Mouse (Mus musculus): Measurements from ENCODE around the gene Rbm20.

The Rbm20 gene

DNA sequence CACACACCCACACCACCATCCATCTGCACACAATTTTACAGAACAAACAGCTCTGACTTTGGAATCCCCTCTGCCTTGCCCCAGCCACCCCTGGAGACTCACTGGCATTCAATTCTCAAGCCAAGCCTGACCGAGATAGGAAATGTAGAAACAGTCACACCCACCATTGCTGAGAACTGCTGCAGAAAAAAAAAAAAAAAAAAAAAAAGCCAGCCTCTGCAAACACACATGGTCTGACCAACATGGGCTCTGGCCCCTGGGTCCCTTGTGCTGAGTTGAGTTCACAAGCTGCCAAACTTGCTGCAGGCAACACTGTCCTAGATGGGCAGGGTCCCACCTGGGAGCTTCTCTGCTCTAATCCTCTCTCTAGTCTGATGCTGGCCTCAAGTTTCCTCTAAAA, 200.7 kb downstream of the Rbm20 start:
- DNase-seq (ENCODE audit: low spot score in 2 of 2) = no peak

DNA sequence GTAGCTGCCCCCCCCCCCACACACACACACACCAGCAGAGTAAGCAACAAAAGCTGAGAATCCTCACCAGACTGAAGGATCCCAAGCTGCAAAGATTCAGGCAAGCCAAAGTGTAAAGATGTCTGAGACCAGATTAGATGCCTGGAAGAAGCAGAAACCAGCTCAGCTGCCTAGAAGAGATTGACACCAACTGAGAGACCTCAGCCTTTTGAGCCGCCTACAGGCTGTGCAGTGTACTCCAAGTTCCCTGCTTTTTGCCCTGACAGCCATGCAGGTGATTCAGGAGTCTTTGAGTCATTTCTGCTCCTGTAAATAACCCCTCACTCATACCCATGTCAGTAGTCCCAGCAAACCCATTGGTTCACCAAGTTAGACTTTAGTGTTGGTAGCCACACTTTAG, 203.4 kb downstream of the Rbm20 start:
- no peak for DNase-seq (ENCODE audit: low spot score in 2 of 2)

DNA sequence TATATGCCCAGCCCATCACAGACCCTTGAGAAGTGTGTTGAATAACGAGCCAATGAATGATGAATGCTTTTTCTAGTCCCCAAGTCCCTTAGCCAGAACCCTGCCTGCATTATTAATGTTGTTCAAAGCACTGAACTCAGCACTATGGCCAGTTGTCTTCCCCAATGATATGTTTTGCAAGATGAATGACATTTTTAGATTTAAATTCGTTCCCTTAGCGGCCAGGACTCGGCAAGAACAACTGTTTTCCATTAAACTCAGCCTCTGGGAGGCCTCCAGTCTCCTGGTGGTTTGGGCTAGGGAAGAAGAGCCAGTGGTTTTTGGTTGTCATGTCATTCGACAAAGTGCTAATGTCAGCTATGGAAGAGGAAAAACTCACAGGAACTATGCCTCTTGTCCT, 204.7 kb downstream of the Rbm20 start:
- no peak for DNase-seq (ENCODE audit: low spot score in 2 of 2)

DNA sequence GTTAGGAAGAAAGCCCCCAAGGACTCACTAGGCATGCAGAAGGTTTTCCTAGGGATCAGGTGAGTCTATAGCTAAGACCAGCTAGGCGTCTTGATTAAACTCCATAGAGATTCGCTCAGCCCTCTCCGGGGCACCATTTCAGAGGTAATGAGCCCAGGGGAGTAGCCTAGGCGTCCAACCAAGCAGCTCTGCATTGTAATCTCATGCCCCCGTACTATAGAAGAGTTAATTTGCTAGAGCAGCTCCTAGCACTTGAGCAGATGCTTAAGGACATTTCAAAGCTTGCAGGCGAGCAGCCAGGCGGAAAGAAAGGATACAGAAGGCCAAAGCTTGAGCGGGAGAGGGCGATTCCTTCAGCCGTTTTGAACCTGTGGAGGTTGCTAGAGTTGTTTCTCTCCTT, 208.3 kb downstream of the Rbm20 start:
- no peak for DNase-seq (ENCODE audit: low spot score in 2 of 2)

DNA sequence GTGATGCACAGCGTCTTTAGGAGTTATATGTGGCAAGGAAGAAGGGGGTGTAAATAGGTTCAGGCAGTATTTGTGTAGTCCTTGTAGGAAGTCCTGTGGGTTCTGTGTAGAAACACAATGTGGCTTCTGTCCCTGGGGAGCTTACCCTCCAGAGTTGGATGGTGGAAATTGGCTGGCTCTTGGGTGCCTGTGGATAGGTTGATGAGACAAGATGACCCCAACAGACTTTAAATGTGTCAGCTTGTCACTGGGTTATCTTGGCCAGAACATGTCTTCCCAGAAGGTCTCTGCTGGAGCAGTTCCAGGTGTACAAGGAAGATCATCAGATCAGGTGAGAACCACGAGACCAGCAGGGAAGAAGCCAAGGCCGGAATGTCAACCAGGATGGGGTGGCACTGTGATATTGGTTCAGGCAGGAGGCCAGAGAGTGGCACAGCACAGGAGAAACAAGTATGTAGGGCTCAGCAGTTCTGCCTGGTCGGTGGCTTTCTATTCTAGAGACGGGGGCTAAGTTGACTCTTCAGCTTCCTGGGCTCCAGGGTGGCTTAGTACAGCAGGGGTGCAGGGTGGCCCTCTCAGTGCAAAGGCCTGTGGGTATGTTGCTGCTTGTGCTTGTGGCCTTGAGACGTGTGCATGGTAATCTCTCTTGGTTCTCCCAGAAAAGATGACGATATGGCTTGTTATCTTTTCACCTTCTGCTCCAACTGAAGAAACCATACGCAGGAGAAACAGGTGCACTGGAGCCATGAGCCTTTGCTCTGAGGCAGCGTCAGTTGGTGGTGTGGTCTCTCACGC, 209.7 kb downstream of the Rbm20 start:
- peak in 1 of 2 experiments; percentile 31 for DNase-seq (ENCODE audit: low spot score in 2 of 2)

DNA sequence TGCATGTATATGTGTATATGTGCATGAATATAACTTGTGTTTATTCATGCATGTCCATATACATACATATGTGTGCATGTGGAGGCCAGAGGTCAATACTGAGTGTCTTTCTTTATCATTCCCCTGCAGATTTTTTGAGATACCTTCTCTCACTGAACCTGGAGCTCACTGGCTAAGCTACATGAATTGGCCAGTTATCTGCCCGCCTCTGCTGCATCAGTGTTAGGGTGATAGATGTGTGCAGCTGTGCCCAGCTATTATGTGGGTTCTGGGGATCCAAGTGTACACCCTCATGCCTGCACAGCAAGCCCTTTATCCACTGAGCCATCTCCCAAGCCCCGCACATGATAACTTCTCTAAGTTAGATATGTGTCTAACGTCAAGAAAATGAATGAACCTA, 210.7 kb downstream of the Rbm20 start:
- no peak for DNase-seq (ENCODE audit: low spot score in 2 of 2)

DNA sequence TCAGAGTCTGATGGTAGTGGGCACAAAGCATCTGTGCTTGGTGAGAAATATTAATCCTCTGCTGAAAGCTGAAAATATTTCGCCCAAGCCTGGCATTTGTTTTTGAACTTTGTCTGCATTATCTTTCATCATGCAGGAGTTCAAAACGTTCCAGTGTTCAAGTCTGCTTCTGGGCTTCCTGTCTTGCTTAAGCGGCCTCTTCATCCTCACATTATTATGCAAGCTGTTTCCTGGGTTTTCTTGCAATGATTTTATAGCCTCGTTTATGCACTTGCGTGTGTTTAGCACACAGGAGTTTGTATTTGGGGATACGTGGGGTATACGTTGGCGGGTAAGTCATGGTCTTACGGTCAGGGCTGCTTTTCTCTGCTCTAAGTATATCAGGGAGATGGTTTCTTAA, 211.2 kb downstream of the Rbm20 start:
- peak in 1 of 2 experiments; percentile 13 for DNase-seq (ENCODE audit: low spot score in 2 of 2)

DNA sequence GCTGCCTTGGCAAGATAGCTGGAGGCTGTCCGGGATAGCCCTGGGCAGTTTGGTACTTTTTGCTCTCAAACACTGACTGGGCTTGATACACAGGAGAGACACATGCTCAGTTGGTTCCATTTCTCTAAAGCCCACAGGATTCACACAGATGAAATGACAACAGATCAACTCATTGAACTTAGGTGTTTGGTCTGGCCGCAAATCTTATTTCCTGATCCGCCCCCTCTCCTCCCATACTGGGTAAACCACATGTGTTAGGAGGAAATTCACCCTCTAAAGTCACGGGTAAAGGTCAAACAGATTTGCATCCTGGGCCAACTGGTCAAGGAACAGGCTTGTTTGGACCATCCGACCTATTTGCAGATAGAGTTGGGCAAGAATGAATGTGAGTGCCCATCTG, 212.4 kb downstream of the Rbm20 start:
- DNase-seq (ENCODE audit: low spot score in 2 of 2) = peak in 1 of 2 experiments; percentile 20

DNA sequence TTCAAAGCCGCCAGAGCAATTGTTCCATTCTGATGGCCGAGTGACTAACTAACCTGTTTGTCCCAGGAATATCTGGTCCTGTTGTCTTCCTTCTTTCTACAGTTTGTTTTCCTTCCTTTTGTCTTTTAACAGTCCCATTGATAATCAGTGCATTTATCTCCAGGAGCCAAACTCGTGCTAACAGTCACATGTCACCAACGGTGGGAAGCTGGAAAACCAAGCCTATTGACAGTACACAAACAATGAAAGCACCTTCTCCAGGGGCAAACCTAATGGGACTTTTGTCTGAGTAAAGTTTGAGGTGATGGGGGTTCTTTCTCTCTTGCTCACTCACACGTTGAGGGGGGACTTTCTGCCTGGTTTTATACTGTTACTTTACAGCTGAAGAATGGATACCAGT, 213.2 kb downstream of the Rbm20 start:
- DNase-seq (ENCODE audit: low spot score in 2 of 2) = no peak

DNA sequence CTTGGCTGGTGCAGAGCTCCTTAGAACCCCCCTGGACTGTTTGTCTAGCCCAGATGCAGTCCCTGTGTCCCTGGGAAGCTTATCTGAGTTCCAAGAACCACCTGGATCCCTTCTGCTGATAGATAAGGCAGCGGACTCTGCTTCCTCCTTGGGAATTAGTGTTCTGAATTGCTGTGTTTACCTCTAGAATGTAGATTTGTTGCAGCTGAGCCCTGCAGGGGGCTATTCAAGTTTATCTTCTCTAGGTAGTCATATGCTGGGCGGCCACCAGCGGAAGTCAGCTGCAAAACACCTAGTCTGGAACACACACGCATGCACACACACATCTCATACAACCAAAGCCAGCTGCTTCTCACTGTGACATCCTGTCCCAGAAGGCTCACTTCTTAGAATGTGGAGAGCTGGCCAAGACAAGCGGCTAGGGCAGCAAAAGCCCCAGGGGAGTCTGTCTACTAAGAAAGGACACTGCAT, 213.7 kb downstream of the Rbm20 start:
- DNase-seq (ENCODE audit: low spot score in 2 of 2) = peak; percentile 51 to 74

DNA sequence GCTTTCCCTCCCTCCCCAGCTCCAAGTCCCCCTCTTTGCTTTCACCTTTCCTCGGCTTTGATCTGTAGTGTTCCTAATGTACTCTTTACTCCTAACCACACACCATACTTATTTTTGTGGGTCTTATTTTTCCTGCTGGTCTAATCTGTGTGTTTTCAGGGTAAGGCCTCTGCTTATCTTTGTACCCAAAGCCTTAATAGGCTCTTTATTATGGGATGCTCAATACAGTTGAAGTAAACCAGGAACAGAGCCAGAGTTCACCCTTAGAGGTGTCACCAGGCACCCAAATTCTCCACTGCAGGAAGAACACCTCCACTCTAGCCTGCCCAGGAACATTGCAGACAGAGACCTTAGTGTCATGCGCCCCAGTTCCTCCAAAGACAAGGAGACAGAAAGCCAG, 214.5 kb downstream of the Rbm20 start:
- DNase-seq (ENCODE audit: low spot score in 2 of 2) = peak in 1 of 2 experiments; percentile 39

DNA sequence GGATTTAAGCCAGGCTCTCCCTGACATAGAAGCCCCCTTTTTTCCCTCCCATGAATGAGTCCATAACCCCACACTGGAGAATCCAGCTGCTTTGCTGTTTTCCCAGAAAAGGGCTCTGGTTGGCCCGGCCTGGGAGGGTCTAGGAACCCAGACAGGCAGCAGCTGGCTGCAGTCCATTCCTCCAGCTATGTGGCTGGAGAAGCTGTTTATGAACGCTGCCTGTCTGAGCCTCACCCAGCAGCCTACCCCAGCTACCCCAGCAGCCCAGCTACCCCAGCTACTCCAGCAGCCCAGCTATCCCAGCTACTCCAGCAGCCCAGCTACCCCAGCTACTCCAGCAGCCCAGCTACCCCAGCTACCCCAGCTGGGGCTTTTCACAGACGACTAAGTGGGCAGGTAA, 215.0 kb downstream of the Rbm20 start, which contains the start of gene Pdcd4:
Gene Pdcd4 (plus strand): TSS at position 171 of the 400 bp plus-strand sequence.
- peak; percentile 37 for DNase-seq (ENCODE audit: low spot score in 2 of 2)

DNA sequence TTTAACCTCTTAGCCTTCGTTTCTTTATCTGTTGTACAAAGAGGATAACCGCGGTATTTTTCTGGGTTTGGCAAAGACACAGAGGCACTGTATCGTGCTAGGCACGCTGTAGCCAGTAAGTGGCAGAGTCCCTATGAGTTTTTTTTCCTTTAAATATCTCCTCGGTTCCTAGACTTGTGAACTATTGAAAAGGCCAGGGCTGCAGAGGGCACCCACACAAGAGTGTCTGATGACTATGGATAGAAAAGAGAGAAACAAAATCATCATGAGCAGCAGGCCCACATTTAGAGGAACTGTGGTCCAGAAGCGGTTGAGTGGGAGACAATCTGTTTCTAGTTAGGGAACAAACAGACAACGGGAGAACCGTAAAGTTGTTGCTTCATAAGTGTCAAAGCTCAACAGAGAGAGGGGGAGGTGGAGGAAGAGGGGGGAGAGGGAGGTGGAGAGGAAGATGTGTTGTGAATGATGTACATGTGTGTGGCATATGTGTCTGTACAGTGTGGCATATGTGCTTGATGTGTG, 215.8 kb downstream of the Rbm20 start:
- DNase-seq (ENCODE audit: low spot score in 2 of 2) = peak in 1 of 2 experiments; percentile 26

DNA sequence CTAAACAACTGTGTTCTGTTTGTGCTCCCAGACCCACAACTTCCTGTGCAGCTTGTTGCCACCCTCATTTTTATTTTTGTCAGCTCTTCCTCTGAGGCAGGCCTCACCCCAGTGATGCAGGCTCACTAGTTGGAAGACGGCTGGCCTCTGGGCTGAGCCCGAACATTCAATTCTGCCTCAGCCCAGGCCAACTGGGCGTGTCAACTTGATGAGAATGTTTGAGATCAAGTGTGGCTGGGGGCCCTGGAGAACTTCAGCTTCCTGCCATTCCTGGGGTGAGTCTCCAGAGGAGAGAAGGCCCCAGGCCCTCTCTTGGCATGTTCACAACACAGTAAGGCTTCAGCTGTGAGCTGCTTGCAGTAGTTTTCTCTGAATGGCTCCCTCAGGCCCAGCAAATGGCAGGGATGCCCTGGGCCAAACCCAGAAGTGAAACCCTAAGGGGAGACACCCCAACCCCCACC, 216.6 kb downstream of the Rbm20 start:
- peak; percentile 62 to 68 for DNase-seq (ENCODE audit: low spot score in 2 of 2)

DNA sequence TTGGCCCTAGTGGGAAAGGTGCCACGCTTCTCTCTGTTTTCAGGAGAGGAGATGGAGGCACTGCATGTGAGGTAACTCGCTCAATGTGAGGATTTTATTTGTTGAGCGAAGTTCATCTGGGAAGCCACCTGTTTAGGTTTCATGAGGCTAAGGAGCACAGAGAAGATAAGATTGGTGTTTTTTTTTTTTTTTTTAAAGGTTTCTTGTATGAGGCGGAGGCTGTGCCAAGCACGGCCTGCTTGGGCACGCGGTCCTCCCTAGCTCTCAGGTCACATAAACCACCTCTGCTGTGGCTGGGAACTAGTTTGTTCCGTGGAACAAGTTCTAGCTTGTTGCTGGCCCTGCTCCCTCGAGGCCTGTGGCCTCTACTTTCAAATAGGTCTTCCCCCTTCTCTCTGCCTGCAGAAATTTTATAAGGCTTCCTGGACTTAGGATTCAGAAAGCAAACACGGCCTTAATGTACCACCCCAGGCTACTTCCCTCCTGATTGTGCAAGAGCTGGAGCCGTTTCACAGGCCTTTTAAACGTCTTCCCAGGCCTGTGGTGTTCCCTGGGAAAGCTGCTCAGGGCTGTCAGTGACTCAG, 217.5 kb downstream of the Rbm20 start:
- no peak for DNase-seq (ENCODE audit: low spot score in 2 of 2)

DNA sequence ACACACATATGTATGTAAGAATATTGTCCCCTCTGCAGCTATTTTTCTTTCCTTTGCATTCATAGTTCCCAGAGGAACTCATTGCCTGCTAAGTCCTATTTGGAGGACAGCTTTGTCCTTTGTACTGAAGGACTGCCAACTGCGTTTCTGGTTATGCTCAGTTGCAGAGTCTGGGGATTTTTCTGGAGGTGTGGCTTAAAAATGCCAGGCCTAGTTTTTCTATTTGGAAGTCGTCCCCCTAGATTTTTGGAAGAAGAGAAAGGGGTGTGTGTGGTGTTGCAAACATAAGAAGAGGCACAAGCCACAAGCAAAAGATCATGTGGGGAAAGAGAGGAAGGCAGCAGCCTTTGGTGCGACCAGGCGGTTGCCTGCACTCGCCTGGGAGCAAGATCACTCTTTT, 220.9 kb downstream of the Rbm20 start:
- peak in 1 of 2 experiments; percentile 7 for DNase-seq (ENCODE audit: low spot score in 2 of 2)

DNA sequence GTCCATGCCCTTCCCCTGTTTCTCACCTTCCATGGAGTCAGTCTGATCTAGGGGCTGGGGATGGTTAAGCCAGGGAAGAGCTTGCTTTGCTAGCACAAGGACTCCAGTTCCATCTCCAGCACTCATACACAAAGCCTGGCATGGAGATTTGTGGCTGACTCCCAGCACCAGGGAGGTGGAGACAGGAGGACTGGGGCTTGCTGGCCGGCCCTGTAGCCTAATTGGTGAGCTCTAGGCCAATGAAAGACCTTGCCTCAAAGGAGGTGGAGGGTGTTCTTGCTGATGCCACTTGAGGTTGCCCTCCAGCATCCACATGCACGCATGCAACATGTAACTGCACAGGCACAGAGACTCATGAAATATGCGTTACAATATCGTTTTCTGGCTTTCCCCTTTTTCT, 221.4 kb downstream of the Rbm20 start:
- peak in 1 of 2 experiments; percentile 14 for DNase-seq (ENCODE audit: low spot score in 2 of 2)

DNA sequence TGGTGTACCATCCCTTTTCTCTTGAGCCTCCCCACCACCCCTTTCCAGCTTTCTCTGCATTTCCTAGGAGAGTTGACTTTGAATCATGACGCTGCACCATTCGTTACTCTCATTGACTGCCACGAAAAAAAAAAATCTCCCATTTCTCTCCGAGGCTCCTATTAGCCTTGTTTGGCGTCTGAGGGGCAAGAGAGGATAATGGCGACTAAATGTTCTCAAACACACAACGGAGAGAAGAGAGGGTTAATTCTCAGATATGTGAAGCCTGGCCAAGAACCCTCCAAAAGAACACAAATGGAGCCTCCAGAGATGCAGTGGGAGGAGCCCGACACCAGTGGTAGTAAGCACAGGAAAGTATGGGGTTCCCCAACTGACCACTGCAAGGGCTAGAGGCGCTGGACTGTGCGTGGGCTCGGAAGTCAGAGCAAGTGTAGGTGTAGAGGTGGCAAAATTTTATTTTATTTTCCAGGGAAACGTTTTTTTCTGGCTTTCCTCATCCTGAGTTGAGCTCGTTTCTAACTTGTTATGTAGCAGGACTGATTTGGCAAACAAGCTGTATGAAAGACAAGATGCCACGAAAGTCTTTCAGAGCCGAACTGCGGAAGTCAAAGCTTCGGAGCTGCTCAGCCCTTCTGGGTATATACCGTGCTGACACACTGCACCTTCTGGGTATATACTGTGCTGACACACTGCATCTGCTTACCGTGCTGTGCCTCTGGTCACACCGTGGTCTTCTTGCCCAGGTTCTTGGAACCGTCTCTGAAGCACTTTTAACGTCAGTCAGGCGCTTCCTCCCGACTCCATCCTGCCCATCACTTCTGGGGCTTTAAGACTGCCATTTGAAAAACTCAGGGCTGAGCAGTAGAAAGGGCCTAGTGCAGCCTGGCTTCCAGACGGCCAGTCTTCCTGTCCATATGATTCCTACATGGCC, 222.1 kb downstream of the Rbm20 start:
- DNase-seq (ENCODE audit: low spot score in 2 of 2) = peak in 1 of 2 experiments; percentile 12

DNA sequence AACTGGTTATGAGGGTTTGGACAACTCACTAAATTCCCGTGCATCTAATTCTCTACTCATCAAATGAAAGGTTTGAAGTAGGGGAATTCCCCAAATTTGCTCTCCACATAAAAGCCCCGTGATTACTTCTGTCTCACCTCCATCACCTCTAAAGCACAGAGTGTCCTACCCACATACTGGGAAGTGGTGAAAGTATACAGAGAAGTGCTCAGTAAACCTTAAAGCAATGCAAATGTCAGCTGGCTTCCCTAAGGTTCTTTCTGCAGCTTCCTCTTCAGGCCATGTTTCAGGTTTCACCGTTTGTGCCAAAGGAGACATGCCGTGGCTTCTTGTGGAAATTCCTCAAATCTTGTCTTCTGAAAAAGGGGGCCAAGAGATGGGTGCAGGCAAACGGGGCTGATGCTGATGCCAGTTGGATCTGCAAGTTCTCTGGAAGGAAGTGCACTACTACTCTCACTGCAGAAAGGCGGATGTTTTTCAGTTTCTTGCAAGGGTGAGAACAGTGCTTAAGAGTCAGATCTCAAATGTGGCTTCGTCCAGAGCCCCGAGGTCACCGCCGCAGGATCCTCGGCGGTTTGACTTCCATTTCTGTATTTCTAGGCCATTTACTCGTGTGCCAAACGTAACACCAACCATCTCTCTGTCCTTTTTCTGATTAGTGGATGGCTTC, 223.0 kb downstream of the Rbm20 start:
- peak; percentile 29 to 37 for DNase-seq (ENCODE audit: low spot score in 2 of 2)

DNA sequence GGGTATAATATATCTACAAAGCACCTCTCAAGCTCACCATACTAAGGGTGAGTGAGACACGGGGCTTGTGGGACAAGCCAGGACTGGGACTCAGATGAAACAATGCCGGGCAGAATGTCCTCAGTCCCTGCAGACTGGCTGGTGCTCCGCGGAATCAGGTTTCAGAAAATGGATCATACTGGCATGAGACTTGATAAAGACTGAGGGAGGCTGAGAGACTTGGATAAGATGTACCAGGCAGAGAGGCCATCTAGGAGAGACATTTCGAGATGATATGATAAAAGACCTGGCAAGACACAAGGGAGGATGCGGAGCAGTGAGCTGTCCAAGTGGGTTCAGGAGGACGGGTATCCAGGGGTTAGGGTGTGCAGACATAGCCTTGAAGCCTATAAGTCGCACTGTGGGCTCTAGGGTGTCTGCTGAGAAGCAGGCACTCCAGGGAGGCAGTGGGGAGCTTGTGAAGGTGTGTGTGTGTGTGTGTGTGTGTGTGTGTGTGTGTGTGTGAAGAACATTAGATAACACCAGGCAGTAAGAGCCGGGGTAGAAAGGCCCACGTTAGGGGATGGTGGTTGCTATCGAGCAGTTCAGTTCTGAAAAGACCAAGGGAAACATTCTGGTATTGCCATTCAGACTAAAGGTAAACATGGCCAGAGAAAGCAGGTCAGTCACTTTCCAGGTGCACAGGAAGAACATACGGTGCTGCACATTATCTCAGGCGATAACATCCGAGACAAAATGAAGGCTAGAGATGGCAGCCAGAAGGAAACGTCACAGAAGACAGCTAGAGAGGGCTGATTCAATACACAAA, 225.0 kb downstream of the Rbm20 start:
- DNase-seq (ENCODE audit: low spot score in 2 of 2) = peak; percentile 48 to 64
